Mouse (Mus musculus) lung, postnatal 36 days (tissue): Measurements from ENCODE around the gene Ldlrad1.

Experiments used
- DNase-seq: peaks from one replicate; pipeline ENCODE4 v3.0.0; 2022; ENCODE audit warnings: mixed read lengths

Gene Ldlrad1

DNA sequence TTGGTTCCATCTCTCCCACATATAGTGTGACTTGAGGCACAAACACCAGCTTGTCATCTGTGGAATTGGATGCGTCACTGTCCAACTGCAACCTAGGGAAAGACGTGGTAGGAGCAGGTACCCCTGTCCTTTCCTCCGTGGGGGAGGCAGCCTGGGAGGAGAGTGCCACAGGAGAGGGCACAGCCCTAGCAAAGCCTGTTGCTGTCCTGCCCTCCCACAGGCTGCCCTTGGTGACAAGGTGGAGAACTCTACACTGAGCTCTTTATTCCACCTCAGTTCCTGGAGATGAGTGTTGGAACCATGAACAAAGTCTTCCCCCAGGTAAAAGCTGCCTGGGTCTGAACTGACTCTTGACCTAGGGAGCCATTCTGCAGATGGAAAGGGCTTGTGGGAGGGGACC lies at the start of gene Ldlrad1:
Gene Ldlrad1 (plus strand): TSS at position 301 of the 400 bp plus-strand sequence.
- DNase-seq = no peak

DNA sequence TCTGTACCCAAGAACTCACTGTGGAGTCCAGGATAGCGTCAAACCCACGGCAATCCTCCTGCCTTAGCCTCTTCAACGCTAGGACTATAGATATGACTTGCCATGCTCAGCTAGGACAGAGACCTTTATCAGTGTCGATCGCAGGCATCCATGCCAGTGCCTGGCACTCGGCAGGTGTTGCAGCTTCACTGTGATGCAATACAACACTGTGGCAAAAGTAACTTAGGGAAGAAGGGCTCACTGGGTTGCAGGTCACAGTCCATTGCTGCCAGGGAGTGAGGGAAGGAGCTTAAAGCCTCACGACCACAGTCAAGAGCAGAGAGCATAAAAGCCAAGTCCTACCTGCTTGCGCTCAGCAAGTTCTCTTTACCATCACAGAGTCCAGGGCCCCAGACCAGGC lies 48.8 kb upstream of the Ldlrad1 start:
- no peak for DNase-seq

DNA sequence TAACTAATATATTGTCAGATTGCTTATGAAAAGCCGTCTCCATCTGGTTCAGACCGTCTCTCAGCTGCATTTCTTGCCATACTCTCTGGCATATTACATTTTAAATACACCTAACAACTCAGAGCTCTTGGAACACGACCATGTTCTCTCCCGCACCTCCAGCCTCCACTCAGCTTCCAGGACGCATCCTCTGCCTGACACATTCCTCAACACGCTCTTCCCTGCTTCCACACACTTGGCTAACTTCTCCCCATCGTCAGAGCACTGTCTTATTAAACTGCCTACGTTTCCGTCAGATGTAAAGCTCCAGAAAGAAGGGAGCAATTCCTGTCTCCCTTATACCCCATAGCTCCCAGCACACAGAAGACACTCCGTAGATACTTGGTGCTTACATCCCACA lies 45.6 kb upstream of the Ldlrad1 start:
- DNase-seq = no peak

DNA sequence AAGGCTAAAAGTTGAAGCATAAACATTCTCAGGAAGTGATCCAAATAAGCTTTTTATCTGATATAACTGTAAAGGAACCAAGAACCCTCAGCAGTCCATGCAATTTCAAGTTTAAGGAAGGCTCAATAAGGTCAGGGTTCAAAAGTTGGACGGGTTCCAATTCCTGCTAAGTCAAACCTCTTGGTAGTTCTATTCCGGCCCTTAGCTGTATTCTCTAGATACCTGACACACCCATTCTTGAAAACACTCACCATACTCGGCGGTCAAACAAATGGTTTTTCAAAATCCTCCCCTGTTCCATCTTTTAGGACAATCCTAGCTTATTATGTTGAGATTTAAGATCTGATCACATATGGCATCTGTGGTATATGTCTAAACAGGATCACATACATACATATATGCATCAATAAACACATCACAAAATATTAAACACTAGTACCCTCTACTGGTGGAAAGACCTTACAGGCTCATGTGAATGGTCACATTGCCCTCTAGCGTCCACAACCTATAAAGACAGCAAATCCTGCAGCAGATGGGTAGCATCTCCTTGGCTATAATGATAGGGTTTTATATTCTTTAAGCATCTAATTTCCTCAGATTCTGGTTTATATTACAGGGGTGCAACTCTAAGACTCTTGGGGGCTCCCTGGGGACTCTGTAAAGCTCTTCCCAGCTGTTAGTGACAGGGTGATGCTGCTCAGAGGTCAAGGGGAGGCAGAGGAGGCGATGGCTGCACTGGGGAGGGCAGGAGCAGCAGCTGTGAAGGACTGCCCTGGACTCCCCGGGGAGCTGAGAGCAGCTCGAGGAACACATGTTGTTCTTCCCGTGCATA lies 45.0 kb upstream of the Ldlrad1 start:
- DNase-seq = peak; percentile 89

DNA sequence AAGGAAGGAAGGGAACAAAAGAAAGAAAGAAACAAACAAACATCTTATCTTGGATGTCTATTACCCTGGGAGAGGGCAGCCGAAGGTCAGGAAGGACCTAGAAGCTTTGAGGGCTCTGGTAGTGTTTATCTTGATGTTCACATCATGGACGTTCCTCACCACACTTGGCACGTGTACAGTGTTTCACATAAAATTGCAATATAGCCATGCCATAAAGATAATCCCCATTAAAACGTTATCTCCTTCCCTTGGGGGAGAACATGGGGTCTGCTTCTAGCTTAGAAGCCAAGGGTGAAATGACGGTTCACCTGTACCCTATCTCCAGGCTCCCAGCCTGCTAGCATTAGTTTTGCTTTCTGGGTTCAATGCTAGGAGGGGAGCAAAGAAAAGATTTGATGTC lies 42.3 kb upstream of the Ldlrad1 start:
- no peak for DNase-seq

DNA sequence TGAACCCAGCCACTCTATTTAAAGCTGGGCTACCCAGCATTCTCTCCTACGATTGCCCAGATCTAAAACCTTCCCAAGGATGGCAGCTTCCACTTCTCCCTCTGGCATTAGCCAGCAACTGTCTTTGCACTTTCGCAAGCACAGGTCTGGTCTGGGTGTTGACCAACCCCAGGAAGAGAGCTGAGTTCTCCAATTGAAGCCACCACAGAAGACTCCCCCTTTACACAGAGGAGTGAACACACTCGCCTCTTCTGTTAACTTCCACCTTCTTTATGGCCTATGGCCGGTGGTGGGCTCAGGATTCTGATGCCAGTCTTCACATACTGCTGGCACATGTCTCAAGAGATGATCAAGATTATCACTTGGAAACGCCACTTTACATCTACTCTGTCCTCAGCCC lies 41.2 kb upstream of the Ldlrad1 start:
- peak; percentile 30 for DNase-seq

DNA sequence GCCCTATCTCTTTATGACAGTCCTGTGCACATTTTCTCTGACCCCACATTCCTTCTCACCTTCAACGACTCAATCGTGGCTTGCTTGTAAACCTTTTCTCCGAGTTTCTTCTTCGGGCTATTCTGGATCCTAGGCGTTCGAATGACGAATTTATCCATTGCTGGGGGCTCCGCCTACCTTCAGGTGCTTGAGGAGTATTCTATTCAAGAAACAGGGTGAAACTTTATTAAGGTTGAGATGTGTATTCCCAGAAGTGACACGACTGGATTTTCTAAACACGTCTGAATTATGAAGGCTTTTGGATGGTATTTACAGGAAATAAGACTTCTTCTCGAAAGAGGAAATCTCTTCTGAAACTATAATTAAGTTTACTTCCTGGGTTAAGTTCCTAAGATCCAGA lies 31.5 kb upstream of the Ldlrad1 start:
- DNase-seq = no peak

DNA sequence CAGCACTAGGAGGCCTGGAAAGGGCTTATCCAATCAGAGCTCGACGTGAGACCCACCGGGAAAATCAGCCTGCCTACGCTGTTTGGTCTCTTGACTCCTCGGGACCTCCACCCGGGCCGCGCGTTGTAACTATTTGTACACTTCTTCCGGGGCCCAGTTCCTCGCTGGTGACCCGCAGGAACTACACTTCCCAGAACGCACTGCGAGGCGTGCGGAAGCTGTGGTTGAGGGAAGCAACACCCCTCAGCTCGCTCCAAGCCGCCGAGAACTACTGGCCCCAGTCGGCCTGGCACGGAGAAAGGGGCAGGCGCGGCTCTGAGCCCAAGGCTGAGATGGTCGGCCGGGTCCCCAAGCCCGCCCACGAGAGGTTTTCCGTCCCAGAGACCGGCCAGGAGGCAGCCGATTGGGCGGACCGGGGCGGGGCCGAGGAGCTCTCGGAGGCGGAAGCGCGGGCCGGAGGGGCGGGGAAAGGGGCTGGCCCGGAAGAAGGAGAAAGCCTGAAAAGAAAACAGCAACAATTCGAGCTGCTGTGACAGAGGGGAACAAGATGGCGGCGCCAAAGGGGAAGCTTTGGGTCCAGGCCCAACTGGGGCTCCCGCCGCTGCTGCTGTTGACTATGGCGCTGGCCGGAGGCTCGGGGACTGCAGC lies 30.7 kb upstream of the Ldlrad1 start, which contains the start of gene Tmem59:
Gene Tmem59 (plus strand): TSS at position 218 of the 648 bp plus-strand sequence.
- DNase-seq = peak; percentile 98

DNA sequence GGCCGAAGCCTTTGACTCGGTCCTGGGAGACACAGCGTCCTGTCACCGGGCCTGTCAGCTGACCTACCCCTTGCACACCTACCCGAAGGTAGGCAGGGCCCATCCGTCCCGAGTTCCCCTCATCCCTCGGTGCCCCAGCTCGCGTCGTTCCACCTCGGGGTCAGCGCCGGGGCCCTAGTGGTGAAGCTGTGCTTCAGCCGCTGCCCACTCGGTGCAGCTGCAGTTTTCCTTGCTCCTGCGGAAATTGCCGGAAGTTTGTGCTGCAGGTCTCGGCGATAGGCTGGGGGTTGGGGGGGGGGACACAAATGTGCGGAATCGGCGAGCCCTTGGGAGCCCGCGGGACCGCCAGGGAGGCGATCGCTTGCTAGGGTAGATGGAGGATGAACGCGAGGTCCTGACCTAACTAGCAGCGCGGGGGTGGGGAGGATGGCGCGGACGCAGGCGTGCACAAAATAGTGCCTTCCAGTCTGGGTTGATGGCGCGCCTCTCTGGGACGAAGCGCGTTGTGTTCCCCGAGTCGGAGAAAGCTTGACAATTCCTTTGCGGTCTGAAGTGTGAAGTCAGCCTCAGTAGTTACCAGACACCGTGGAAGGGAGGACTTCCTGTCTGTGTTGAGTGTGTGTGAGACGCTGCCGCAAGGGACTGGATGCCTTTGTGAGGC lies 30.0 kb upstream of the Ldlrad1 start, which contains the start of gene Tceanc2:
Gene Tceanc2 (minus strand): TSS at position 287 of the 661 bp plus-strand sequence.
- DNase-seq = peak; percentile 62

DNA sequence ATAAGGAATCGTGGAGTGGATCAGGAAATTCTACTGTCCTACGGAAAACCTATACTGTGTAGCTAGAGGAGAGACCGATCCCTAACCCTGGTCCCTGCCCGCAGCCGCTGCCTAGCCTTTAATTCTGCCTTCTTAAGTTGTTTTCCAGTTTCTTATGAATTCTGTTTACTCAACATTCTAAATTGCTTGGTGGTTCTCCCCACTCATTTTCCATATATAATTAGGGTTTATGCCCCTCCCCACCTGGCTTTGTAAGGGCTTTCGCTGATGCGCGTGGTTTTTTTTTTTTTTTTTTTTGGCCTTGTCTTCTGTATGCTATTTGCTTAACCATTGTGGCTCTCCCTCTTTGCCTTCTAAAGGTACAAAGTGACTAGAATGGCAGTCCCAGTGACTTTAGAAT lies 29.4 kb upstream of the Ldlrad1 start:
- no peak for DNase-seq

DNA sequence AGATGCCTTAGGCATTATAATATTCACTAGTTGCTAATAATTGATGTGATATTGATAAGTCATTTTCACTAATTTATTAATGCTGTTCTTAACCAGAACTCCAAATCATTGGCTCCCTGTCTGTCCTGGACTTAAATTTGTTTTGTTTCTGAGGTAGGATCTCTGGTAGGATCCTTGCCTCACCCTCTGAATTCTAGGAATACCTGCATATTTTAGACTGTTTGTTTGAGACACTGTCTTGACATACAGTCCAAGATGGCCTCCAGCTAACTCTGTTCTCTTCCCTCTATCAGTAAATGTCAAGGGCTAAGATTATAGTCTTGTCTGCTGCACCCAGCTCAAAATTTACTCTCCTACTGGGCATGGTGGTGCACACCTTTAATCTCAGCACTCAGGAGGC lies 28.2 kb upstream of the Ldlrad1 start:
- no peak for DNase-seq

DNA sequence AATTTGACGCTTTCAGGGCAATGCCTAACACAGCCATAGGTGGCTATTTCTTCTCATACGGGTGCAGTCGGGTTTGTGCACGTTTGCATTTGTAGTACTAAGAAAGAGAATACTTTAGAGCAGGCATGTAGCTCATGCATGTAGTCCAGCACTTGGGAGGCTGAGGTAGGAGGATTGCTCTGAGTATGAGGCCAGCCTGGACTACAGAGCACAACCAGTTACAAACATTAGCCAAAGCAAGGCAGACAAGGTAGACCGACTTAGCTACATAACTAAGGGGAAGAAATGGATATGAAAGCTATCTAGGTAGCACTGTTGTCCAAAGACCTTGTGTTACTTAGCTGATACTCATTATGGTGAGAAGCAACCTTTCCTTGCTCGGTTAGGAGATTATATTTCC lies 27.1 kb upstream of the Ldlrad1 start:
- no peak for DNase-seq

DNA sequence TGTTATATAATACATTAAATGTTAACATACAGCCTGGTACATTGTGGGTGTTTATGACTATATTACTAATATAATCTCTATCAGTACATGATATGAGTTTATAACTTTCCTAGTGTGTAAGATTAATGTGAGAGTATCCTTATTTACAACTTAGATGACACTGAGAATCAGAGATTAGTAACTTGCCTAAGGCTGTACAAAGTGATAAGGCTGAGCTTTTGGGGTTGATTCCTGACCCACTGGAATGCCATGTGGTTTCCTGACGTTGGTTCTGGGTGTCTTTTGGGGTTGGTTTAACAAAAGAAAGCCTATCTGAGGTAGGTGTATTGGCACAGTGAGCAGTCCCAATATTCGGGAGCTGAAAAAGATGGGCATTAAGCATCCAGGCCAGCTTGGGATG lies 26.2 kb upstream of the Ldlrad1 start:
- no peak for DNase-seq

DNA sequence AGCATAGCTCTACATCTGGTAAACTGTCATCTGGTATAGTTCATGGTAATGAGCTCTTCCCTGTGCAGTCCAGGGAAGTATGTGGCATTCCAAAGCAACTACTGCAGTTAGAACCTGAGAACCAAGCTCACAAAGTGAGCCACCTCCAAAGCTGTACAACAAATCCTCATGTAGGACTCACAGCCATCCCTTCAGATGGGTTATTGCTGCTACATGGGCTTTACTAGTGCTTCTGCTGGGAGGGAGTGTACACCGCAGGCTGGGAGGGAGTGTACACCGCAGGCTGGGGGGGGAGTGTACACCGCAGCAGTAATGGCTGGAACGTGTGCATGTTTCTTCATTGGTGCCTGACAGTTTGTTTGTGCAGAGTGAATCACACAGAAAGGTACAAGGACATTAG lies 25.8 kb upstream of the Ldlrad1 start:
- DNase-seq = no peak

DNA sequence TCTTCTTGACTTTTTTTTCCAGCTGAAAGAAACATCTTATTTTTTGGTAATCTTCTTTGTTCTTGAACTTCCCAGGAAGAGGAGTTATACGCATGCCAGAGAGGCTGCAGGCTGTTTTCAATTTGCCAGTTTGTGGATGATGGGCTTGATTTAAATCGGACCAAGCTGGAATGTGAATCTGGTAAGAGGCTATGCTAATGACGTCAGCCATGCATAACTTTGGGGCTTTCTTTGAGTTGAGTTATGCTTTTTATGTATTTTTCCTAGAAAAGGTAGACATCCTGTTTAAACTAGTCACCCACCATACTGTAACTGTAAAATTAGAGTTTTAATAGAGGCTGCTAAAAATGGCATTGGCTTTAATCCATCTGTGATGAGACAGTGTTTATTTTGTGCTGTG lies 23.3 kb upstream of the Ldlrad1 start:
- no peak for DNase-seq

DNA sequence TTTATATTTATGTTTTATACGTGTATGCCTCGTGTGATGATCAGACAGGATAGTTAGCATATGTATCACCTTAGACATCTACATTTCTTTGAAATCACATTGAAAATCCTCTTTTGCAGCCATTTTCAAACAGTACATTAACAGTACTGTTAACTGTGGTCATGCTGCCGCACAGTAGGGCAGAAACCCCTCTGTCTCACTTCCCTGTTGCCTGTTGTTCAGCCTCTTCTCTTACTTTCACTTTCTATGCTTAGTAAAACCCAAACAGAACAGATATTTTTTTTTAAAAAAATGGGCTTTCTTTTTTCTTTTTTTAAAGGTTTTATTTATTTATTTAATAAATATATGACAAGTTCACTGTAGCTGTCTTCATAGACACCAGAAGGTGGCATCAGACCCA lies 15.1 kb upstream of the Ldlrad1 start:
- DNase-seq = no peak

DNA sequence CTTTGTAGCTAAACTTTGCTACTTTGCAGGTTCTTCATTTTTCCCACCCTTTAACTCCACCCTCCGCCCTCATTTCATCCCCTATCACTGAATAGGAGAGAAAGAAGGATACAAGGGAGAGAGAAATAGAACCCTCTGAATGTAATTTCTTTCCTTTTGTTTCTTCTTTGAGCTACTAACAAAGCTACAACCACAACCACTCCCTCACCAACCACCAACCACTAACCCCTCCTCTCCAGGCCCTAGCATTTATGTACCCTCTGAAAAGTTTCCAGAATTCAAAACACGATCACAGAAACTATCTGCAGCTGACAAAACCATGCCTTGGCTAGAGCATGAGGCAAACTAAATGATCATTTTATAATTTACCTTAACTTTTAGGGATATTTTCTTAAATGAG lies 12.5 kb upstream of the Ldlrad1 start:
- no peak for DNase-seq

DNA sequence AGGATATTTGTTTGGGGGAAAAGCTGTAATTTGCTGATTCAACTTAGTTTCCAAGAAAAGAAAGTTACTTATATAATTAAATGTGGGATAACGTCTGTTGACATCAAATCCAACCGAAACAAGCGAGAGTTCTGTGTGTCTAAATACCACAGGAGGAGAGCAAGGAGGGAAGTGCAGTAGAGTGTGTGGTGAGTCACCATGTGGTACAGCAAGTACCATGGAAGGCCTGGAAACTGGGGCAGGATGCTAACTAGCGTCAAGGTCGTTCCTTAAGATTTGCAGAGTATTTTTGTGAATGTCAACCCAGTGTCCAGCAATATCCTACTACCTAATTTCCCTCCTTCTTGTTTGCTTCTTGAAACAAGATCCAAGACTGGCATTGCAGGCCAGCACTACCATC lies 10.9 kb upstream of the Ldlrad1 start:
- DNase-seq = no peak

DNA sequence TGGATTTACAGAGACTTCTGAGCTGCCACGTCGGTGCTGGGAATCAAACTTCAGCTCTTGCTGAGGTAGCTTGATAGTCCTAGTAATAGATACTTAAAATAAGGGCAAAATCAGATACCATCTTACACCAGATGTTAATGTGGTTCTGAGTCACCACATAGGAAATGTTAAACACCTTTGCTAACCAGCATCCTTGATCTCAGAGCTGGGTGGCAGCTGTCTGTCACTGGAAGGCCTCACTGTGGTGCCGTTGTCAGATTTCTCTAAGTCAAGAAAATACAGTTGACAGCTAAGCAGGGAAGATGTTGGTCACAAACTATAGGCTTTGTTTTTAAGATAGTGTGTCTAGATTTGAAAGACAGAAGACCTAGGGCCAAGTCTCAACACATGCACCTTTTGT lies 7.2 kb upstream of the Ldlrad1 start:
- no peak for DNase-seq

DNA sequence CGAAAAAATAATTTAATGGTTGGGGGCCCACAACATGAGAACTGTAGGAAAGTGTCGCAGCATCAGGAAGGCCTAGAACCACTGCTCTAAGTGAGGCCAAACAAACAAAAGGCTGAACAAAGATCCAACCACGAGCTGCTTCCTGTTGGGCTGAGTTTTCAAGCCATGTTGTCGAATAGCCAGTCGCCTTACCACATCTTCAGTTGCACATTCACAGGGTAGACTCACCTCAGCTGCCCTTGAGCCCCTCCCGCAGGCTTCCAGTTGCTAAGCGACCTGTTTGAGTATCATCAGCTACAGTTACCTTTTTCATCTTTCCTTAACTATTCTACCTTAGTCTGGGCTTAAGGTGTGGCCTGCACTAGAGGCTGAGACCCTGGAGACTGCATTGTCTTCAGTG lies 6.0 kb upstream of the Ldlrad1 start:
- DNase-seq = peak; percentile 48

DNA sequence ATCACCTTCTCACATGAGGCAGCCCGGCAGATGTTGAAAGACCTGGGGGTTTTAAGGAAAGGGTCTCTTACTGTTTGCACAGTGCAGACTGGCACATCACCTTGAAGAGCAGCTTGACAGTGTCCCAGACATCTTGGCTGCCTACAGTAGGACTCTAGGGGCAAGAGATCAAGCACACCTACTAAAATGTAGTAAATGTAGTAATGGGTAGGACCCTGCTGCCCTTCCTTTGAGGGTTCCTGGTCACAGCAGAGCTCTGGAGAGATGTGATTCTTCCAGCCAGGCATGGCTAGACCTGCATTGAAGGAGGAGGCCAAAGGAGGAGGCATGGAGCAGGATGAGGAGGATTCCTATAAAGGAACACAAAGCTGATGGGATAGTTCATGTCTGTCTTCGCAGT lies 2.0 kb upstream of the Ldlrad1 start:
- no peak for DNase-seq

DNA sequence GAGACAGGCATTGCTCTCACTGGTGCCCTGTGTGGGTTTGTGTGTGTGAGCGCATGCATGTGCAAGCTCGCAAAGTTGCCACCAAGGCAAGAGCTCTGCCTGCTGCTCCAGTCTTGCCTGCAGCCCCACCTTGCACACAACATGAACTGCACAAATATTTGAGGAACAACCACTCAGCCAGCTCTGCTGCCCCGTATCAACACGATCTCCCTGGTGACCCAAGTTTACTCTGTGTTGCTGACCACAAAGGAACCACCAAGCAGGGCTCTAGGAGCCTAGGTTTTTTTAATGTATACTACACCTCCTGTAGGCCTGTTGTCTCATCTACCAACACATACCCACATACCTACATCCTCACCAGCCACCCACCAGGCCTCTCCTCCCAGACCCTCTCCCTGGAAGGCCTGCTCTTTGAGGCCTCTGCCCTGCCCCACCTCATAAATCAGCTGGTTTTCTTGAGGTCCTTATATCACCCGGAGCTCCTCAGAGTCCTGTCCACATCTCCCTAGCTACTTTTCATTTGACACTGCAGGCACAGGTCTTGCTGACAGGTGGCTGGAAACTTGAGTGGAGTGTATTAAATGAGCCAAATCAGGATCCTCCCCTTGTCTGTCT lies 1.6 kb downstream of the Ldlrad1 start:
- peak; percentile 80 for DNase-seq

DNA sequence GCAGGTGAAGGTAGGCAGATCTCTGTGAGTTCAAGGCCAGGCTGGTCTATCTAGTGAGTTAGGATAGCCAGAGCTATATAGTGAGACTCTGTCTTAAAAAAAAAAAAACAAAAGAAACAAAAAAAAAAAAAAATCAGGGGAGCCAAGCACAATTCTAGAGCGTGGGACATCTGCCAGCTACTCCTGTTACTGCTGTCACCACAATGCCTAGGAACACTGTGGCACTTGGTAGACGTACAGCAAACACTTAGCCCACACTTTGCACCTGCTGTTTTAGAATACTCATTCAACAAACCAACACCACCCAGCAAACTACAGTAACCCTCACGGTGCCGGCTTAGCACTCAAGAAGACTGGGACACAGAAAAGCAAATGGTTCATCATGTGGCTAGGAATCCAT lies 2.5 kb downstream of the Ldlrad1 start:
- peak; percentile 92 for DNase-seq
